Mouse (Mus musculus) liver, postnatal 0 days (tissue): ENCODE measurements around the gene Bsnd.

Experiments
- CTCF ChIP-seq: sonication (generic); IDR thresholded peaks from 2 replicates; pipeline ENCODE4 v1.5.1; 2016; ENCODE audit warnings: antibody characterized with exemption, low read depth
- EP300 ChIP-seq: IDR thresholded peaks from 2 replicates; pipeline ENCODE4 v1.6.1; 2016; ENCODE audit warnings: antibody characterized with exemption, low read depth, mild to moderate bottlenecking

- TF ChIP-seq CTCF (no peak), EP300 (no peak)
Observed at GRCm38 (mm10) chr4:106524131-106524530, 32.0 kb upstream of the Bsnd start.
